Comparison of ENCODE assay signal across 7 mouse cellular contexts in the genomic region with DNA sequence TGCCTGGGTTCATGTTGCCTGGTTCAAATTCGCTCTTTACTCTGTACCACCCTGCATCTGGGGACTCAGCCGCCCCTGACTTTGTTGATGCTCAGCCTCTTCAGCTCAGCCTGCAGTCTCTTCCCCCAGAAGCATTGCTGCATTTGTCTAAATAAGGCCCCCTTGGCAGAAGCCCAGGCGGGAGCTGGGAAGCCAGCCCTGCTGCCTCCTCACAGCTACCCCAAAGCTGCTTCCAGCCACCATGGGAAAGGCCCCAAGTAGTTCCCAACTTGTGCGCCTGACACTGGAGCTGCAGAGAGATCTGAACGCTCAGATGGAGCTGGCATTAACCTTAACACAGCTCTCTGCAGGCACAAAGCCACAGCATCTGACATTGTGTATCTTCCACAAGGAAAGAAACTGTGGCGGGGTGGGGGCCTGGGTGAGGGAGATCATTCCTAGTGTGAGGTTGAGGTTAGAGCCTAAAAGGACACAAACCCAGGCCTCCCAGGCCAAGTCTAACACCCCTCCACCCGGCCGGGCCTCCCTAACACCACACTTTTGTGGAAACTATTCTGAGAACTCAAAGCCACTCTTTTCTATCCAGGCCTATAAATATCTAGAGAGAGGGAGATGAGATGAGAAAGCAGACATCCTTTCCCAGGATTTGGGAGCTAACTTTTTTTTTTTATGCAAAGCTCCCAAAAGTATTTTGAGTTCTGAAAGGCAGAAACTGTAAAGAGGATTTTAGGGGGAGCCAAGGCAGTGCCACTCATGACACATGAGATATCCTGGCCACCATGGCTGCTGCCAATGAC. TPM values are rescaled to one million over a fixed set of nuclear protein-coding genes. Genes with fewer than 3 reads are reported as not detected.
A peak's percentile ranks its signal among the peaks of the same experiment; 100 is the strongest.
DNase-seq lines count a peak whose midpoint lies in the region; ATAC-seq lines count a peak whose summit lies in the region.

No protein-coding gene starts in this region.

- H3K27me3 ChIP-seq in heart, embryonic 10.5 days (ENCODE audit: insufficient read depth, poor library complexity, severe bottlenecking) = no peaks in the 10 kb centered on the region

- no peaks in the 10 kb centered on the region for H3K36me3 ChIP-seq in heart, embryonic 10.5 days

- H3K4me1 ChIP-seq in heart, embryonic 10.5 days = peaks cover 24% of the 10 kb centered on the region

- H3K4me3 ChIP-seq in heart, embryonic 10.5 days = no peak overlapping the region

- no peaks in the 10 kb centered on the region for H3K9me3 ChIP-seq in heart, embryonic 10.5 days

- WGBS in heart, embryonic 10.5 days = 73% methylated on average over 8 of the region's 8 CpGs

- DNase-seq in ovary, postnatal 14 days (ENCODE audit: low spot score) = peak; percentile 26
- no peak for DNase-seq in ovary, postnatal 10 days (ENCODE audit: low spot score)
- DNase-seq in heart, embryonic 10.5 days (ENCODE audit: low spot score) = no peak
- DNase-seq in layer of hippocampus, postnatal 25 days (ENCODE audit: extremely low spot score in 1 of 2, low spot score in 1 of 2) = peak; percentile 52 to 65
- peak; percentile 91 to 92 for DNase-seq in right cerebral cortex, postnatal 10 days (ENCODE audit: low spot score in 2 of 2)

- ATAC-seq in megakaryocyte-erythroid progenitor cell, adult 5-6 weeks (replicated peaks; ENCODE audit: low FRiP score, low TSS enrichment, poor library complexity, severe bottlenecking) = no peak
- no peak for ATAC-seq in megakaryocyte progenitor cell, adult 5-6 weeks (replicated peaks; ENCODE audit: poor library complexity)

- H3K27ac ChIP-seq in heart, embryonic 10.5 days = peak overlapping the region; percentile 72

RNA-seq across cellular contexts. Expression of gene Galnt18, which starts 59.1 kb away (rescaled TPM):
- polyA plus RNA-seq in heart, embryonic 10.5 days (2016; fragmentation: Nextera tagmentation; extraction: Ambion mirVana) = 5.4 and 8.2 TPM in 2 replicates
- 10 to 100 TPM; 59.3 to 59.6 TPM for total RNA-seq in layer of hippocampus, postnatal 25 days (2021)
- total RNA-seq in megakaryocyte-erythroid progenitor cell, adult 5-6 weeks (2014; fragmentation: Nextera tagmentation) = 0.17 TPM in 1 of 2 replicates, not detected in the other
- 0.08 TPM in 1 of 2 replicates, not detected in the other for total RNA-seq in megakaryocyte-erythroid progenitor cell, adult 5-6 weeks (2017)
- total RNA-seq in megakaryocyte progenitor cell, adult 5-6 weeks (2015) = 0.05 TPM in 1 of 2 replicates, not detected in the other
- total RNA-seq in megakaryocyte progenitor cell, adult 5-6 weeks (2017) = 0.12 and 0.44 TPM in 2 replicates

Comparison
In these comparisons a context has a peak if more than half of its experiments do, and no peak if none do; other contexts are left out.
1. DNase-seq: peak in ovary, postnatal 14 days (single experiment), layer of hippocampus, postnatal 25 days (2 of 2) and right cerebral cortex, postnatal 10 days (2 of 2); none in ovary, postnatal 10 days (single experiment) and heart, embryonic 10.5 days (single experiment).
2. RNA of gene Galnt18, which starts 59.1 kb away (total RNA-seq): 59.3 to 59.6 TPM in layer of hippocampus, postnatal 25 days; 0.05 to 0.44 TPM in megakaryocyte progenitor cell, adult 5-6 weeks and 0.08 to 0.17 TPM in megakaryocyte-erythroid progenitor cell, adult 5-6 weeks; every median in the first group is over 10 times any median in the second.